Mouse (Mus musculus) forebrain, embryonic 13.5 days (tissue): Measurements from ENCODE around the gene Etv3. TPM values are rescaled to one million over a fixed set of nuclear protein-coding genes. Genes with fewer than 3 reads are reported as not detected.

Source experiments
- ATAC-seq: fragments of 200-750 bp; cut with Nextera tagmentation; 2 replicates; pipeline ENCODE4 v1.8.0; 2017
- H3K27ac ChIP-seq: fragments of 300-500 bp; sonication (generic); 2 replicates; pipeline ENCODE4 v1.5.1; 2015; ENCODE audit warnings: inconsistent platforms, mild to moderate bottlenecking, moderate library complexity
- H3K27me3 ChIP-seq: fragments of 300-500 bp; sonication (generic); 2 replicates; pipeline ENCODE4 v1.6.1; 2015; ENCODE audit warnings: mild to moderate bottlenecking, inconsistent platforms
- H3K36me3 ChIP-seq: fragments of 300-500 bp; sonication (generic); 2 replicates; pipeline ENCODE4 v1.6.1; 2015; ENCODE audit warnings: mild to moderate bottlenecking, inconsistent platforms; ENCODE audit not compliant: poor library complexity, severe bottlenecking
- H3K4me1 ChIP-seq: fragments of 300-500 bp; sonication (generic); 2 replicates; pipeline ENCODE4 v1.6.1; 2015; ENCODE audit warnings: inconsistent platforms
- H3K4me2 ChIP-seq: fragments of 300-500 bp; sonication (generic); 2 replicates; pipeline ENCODE4 v1.6.1; 2015; ENCODE audit warnings: inconsistent platforms, mild to moderate bottlenecking, moderate library complexity
- H3K4me3 ChIP-seq: fragments of 300-500 bp; sonication (generic); 2 replicates; pipeline ENCODE4 v1.5.1; 2015; ENCODE audit warnings: mild to moderate bottlenecking, inconsistent platforms
- H3K9ac ChIP-seq: fragments of 300-500 bp; sonication (generic); 2 replicates; pipeline ENCODE4 v1.6.1; 2015; ENCODE audit warnings: mild to moderate bottlenecking, inconsistent platforms
- H3K9me3 ChIP-seq: fragments of 300-500 bp; sonication (generic); replicated peaks from 2 replicates; pipeline ENCODE4 v1.6.1; 2016; ENCODE audit warnings: inconsistent platforms
- WGBS: fragments of 180-500 bp; shearing (Covaris S2); methylation state at CpG from one replicate; pipeline ENCODE4 v1.1.7; 2015; 5-methylcytosine and 5-hydroxymethylcytosine counted together
- polyA plus RNA-seq: library from polyadenylated mRNA; unstranded; fragments of >200 nt; fragmentation: Nextera tagmentation; extraction: Ambion mirVana; gene quantifications from 2 replicates; pipeline ENCODE4 v1.2.1, GENCODE M21; 2015

The Etv3 gene
- polyA plus RNA-seq, 1 experiment from 2014 or later: 10.6 TPM

DNA sequence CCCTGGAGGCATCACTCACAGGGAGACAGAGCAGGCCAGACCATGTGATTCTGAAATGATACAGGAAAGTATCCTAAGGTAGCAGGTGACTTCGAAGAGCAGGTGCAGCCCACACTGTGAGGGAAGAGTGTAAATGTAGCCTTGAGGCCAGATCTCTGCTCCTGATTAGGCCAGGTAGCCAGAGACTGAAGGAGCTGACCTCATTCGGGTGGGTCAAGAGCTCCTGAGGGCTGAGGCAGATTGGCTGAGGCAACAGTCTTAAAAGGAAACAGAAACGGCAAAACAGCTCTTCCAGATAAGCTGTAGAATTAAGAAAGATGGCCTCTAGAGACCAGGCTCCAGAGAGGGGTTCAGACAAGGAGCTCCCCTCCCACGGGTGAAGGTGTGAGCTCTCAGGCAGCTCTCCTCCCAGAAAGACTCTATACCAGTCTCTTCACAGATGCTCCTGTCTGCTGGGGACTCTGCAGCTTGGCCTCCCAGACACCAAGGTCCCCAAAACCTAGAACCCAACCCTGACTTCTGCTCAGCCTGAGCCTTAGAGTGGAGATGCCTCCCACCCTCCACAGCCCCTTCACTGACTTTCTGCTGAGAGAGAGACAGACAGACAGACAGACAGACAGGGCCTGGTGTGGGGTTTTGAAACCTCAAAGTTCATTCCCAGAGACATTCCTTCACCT lies 20.3 kb upstream of the Etv3 start:
- 67% methylated on average over 4 of the region's 4 CpGs for WGBS
- Histone ChIP-seq H3K4me3 (no peak overlapping the region), H3K36me3 (no peaks in the 10 kb centered on the region), H3K27ac (no peak overlapping the region), H3K9ac (no peak overlapping the region), H3K9me3 (no peaks in the 10 kb centered on the region), H3K4me1 (peaks cover 3% of the 10 kb centered on the region; the same call in 1 of the 2 replicates), H3K27me3 (no peaks in the 10 kb centered on the region), H3K4me2 (no peak overlapping the region)
- peak; percentile 27; the same call in 1 of the 2 replicates for ATAC-seq

DNA sequence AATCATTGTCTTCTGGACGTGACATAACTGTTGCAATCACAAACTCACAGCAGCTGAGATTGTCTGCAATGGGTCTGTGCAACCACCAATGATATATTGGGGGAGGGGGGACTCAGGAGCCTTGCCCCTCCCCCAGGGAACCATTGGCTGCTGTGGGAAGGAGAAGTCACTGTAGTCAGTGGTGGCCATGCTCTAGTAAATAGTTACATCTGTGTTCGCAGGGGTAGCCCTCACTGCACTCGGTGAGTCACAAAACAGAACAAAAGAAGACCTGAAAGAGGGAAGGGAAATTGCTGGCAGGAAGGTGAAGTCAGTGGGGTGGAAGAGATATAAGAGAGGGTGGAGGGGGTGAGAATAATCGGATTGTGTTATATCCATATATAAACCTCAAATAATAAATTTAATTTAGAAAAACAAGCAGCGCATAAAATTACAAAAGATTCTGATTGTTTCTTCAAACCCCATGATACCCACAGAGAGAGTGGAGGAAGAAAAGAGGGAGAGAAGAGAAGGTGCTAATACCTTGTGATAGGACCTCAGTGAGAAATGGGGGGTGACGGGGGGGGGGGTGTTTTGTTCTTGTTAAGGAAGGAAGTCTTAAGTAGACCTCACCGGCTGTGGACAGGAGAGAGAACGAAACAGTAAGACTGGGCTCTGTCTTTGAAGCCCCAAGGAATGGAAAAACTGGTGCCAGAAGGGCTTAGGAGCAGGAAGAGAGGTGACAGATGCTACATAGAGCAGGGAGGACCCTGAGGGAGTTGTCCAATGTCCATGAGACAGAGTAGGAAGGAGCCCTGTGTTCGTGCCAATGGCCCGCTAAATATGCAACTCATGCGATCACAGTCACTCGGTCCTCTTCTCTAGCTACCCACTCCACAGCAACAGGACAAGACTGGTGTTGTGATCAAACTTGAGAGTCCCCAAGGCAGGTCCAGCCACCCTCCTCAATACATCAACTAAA lies 18.5 kb upstream of the Etv3 start:
- no peak overlapping the region for H3K27ac ChIP-seq
- H3K4me2 ChIP-seq: no peak overlapping the region
- no peaks in the 10 kb centered on the region for H3K36me3 ChIP-seq
- WGBS: 69% methylated on average over 12 of the region's 12 CpGs
- no peaks in the 10 kb centered on the region for H3K27me3 ChIP-seq
- H3K9me3 ChIP-seq: no peaks in the 10 kb centered on the region
- no peak overlapping the region for H3K4me3 ChIP-seq
- H3K9ac ChIP-seq: no peak overlapping the region
- no peak for ATAC-seq
- H3K4me1 ChIP-seq: peaks cover 3% of the 10 kb centered on the region; the same call in 1 of the 2 replicates

DNA sequence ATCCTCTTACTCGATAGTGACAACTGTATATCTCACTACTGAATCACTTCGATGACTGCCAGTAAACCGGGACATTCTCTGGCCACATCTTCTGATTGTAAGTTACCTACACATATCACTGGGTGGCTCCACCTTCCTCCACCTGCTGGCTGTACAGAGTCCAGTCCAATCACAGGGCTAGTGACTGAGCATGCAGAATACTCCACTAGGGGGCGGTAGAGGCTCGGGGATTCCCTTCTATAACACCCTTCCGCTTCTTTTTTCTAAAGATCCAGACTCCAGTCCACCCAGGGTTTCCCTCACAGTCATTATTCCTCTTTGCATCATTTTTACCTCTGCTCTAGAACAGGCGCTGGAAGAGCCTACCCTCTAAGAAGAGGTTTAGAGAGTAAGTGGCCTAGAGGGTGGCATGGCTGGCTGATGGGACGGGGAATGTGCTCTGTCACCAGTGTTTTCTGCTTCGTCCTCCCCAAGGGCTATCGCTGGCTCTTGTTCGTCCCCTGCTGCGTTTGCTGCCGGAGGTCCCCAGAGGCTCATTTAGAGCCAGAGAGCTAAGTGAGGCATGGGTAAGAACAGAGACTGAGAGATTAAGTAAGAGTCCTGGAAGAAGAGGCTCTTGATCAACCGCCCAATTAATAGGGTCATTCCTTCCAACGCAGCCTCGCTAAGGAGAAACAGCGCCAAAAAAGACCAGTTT lies 16.9 kb upstream of the Etv3 start:
- ATAC-seq: peak; percentile 83
- Histone ChIP-seq H3K4me1 (peaks cover 3% of the 10 kb centered on the region; the same call in 1 of the 2 replicates), H3K9ac (0 out of 2 replicates have a peak overlapping the region, but pooled peaks have one; percentile 41), H3K27ac (no peak overlapping the region), H3K4me2 (peak overlapping the region; percentile 54), H3K9me3 (no peaks in the 10 kb centered on the region), H3K27me3 (no peaks in the 10 kb centered on the region), H3K4me3 (peak overlapping the region; percentile 24), H3K36me3 (no peaks in the 10 kb centered on the region)
- WGBS: 19% methylated on average over 17 of the region's 17 CpGs

DNA sequence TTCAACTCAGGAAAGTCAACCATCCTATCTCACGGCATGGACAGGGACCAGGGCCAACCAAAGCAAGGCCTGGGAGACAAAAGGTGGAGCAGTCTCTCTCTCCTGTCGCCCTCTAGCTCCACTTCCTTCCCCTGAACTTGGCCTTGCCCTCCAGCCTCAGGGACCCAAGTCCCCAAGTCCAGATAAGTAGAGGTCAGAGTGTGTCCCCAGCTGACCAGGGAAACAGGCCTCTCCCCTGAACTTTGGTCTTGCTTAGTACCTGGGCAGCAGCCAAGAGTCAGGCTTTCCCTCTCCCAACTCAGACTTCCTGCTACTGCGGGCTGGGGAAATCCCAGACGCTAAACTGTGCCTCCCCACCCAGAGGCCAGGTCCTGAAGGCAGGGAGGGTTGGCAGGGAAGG lies 16.1 kb upstream of the Etv3 start:
- no peak overlapping the region for H3K9ac ChIP-seq
- WGBS: 64% methylated on average over 4 of the region's 4 CpGs

DNA sequence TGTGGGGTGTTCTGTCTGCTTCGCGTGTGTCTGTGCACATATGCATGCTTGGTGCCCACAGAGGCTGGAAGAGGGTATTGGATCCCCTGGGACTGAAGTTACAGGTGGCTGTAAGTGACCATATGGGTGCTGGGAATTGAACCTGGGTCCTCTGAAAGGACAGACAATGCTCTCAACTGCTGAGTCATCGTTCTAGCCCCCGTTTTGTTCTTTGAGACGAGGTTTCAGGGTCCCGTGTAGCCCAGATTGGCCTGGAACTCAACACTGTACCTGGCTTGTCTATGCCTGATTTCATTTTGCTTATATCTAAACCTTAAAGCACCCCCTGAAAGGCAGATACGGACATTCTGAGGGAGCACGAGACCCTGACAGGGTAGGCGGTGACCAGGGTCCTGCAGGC lies 14.4 kb upstream of the Etv3 start:
- Histone ChIP-seq H3K27me3 (no peaks in the 10 kb centered on the region), H3K9ac (no peak overlapping the region), H3K27ac (no peak overlapping the region), H3K4me3 (no peak overlapping the region), H3K9me3 (no peaks in the 10 kb centered on the region), H3K36me3 (no peaks in the 10 kb centered on the region), H3K4me1 (no peaks in the 10 kb centered on the region; the same call in 1 of the 2 replicates), H3K4me2 (no peak overlapping the region)
- 86% methylated on average over 9 of the region's 9 CpGs for WGBS
- ATAC-seq: no peak

More for the DNA sequence above, 16.1 kb upstream of the Etv3 start:
- H3K27ac ChIP-seq: no peak overlapping the region
- no peak for ATAC-seq
- H3K27me3 ChIP-seq: no peaks in the 10 kb centered on the region
- H3K4me2 ChIP-seq: no peak overlapping the region
- H3K4me1 ChIP-seq: peaks cover 3% of the 10 kb centered on the region; the same call in 1 of the 2 replicates
- H3K9me3 ChIP-seq: no peaks in the 10 kb centered on the region
- H3K4me3 ChIP-seq: no peak overlapping the region
- no peaks in the 10 kb centered on the region for H3K36me3 ChIP-seq

DNA sequence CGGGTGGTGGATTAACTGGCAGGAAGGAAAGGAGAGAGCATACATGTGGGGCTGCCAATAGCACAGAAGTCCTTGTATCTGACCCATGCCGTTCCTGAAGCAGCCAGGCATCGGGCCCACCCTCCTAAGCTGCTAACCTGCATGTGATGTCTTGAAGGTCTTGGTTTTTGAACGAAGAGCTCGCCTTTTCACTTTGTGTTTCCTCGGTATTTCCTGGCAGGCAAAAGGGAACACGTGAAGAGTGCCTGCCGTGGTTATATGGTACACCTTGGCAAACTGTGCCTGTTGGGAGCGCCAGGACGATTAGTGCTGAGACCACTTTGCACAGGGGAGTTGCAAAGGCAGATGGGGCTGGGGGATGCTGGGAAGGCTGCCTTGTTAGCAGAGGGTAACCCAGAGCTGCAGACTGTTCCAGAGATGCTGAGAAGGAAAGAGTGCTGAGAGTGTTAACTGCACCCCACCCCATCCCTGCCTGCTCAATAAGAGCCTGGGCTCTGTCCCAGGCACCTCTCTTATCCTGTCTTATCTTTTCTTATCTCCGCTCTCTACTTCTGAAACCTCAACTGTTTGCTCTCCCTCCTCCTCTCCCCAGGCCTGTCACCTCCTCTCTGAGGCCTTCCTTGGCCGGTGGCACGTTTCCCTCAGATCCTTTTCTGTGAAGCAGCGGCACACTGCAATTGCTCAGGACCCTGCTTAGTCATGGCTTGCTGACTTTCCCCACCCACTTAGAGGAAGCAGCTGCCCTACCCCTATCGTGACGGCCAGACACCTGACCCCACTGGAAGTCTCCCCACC lies 13.0 kb upstream of the Etv3 start:
- Histone ChIP-seq H3K9me3 (no peaks in the 10 kb centered on the region), H3K36me3 (no peaks in the 10 kb centered on the region), H3K4me3 (no peak overlapping the region), H3K27me3 (no peaks in the 10 kb centered on the region), H3K9ac (no peak overlapping the region), H3K4me1 (no peaks in the 10 kb centered on the region; the same call in 1 of the 2 replicates), H3K27ac (no peak overlapping the region), H3K4me2 (no peak overlapping the region)
- WGBS: 51% methylated on average over 16 of the region's 16 CpGs
- ATAC-seq: no peak

DNA sequence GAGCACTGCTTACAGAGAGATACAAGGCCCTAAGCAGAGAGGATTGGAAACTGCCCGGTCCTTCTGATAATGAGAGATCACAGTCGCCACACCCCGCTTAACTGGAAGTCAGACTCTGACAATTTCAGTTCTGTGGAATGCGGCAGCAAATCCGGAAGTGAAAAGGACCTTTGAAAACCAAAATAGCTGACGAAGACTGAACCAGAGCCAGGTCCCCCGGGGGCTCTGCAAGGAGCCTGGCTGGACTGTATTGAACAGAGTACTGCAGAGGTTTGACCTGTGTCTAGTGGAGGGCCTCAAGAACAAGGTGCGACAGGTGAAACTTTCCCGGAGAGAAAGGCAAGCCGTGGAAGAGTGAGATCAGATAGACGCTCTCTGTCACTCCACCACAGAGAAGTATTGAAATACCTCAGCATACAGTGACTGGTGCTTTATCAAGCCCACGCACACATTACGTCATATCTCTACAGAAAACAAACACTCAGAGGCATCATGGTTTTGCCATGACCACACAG lies 9.6 kb upstream of the Etv3 start:
- Histone ChIP-seq H3K36me3 (no peaks in the 10 kb centered on the region), H3K4me3 (no peak overlapping the region), H3K27ac (no peak overlapping the region), H3K9me3 (no peaks in the 10 kb centered on the region), H3K27me3 (no peaks in the 10 kb centered on the region), H3K4me2 (no peak overlapping the region), H3K9ac (no peak overlapping the region), H3K4me1 (no peaks in the 10 kb centered on the region)
- WGBS: 62% methylated on average over 13 of the region's 13 CpGs
- no peak for ATAC-seq

DNA sequence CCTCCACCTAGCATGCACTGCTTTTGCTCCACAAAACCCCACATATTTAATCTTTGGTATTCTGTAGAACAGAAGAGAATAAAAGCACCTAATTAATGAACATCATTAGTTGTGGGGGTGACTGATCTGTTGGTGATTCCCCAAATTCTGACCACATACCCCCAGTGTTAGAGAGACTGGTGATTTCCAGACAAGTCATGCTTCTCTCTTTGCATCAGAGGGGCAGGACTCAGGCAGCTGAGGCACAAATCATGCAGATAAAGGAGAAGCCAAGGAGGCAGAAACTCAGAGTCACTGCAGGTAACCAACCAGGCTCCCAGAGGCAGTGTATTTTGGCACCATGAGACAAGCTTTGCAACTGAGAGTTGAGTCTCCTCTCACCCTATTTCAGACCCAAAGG lies 6.8 kb upstream of the Etv3 start:
- Histone ChIP-seq H3K4me1 (no peaks in the 10 kb centered on the region), H3K36me3 (no peaks in the 10 kb centered on the region), H3K9ac (no peak overlapping the region), H3K9me3 (no peaks in the 10 kb centered on the region), H3K27ac (no peak overlapping the region), H3K4me2 (no peak overlapping the region), H3K4me3 (no peak overlapping the region), H3K27me3 (no peaks in the 10 kb centered on the region)
- no peak for ATAC-seq

DNA sequence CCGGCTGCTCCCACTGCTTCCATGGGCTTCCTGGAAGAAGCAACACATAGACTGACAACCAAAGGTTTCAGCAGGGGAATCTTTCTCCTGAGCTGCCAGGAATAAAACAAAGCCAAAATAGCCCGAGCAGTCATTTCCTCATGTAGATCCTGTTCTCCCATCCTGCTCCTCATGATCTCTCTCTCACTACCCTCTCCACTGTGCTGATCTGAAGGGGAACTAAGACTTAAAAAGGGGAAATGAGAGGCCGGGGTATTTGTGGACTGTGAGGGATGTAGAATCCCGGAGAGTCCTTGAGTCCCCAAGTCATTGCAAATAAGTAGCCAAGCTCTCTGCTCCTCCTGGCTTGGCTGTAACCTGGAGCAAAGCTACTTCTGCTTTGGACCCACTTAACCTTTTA lies 4.1 kb upstream of the Etv3 start:
- H3K27me3 ChIP-seq: no peaks in the 10 kb centered on the region
- no peak overlapping the region for H3K4me2 ChIP-seq
- no peak overlapping the region for H3K9ac ChIP-seq
- no peak for ATAC-seq
- H3K4me1 ChIP-seq: peaks cover 8% of the 10 kb centered on the region
- H3K36me3 ChIP-seq: no peaks in the 10 kb centered on the region
- H3K4me3 ChIP-seq: no peak overlapping the region
- H3K27ac ChIP-seq: no peak overlapping the region
- no peaks in the 10 kb centered on the region for H3K9me3 ChIP-seq
- 90% methylated on average over 4 of the region's 4 CpGs for WGBS

DNA sequence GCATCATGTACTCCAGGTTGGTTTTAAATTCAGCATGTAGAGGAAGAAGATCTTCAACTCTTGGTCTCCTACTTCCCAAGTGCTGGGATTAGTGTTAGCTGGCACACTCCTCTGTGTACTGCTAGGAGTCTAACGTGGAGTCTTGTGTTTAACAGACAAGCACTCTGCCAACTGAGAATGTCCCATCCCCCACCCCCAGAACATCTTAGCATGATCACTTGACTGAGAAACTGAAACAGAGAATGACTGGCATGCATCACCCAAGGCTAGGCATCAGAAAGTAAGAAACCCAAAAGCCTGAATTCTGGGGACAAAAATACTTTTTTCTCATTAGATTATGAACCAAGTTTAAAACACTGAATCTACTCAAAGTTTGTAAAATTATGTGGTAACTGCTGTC lies 3.4 kb upstream of the Etv3 start:
- Histone ChIP-seq H3K4me1 (peaks cover 15% of the 10 kb centered on the region), H3K27ac (no peak overlapping the region), H3K9me3 (no peaks in the 10 kb centered on the region), H3K4me2 (no peak overlapping the region), H3K9ac (no peak overlapping the region), H3K36me3 (no peaks in the 10 kb centered on the region), H3K4me3 (no peak overlapping the region), H3K27me3 (no peaks in the 10 kb centered on the region)
- 54% methylated on average over 1 of the region's 1 CpGs for WGBS
- no peak for ATAC-seq

DNA sequence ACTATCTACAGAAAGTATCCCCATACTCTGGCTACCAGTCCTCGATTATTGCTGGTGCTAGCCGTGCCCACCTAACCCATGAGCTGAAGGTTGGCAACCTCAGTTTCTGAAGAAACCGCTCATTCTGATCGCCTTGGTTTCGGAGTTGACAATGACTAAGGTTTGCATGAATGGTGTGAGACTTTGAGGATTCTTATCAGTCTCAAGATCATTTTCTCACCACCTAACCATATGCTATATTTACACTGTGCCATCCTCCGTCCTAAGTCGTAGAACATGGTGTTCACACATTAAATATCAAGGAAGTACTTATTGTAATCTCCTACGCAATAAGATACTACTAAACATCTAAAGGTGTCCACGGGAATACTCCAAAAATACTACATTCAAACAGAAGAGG lies 1.5 kb upstream of the Etv3 start:
- no peaks in the 10 kb centered on the region for H3K9me3 ChIP-seq
- 92% methylated on average over 9 of the region's 9 CpGs for WGBS
- no peak overlapping the region for H3K27ac ChIP-seq
- no peak overlapping the region for H3K9ac ChIP-seq
- H3K36me3 ChIP-seq: peaks cover 12% of the 10 kb centered on the region
- no peak overlapping the region for H3K4me2 ChIP-seq
- H3K4me1 ChIP-seq: peaks cover 17% of the 10 kb centered on the region
- ATAC-seq: no peak
- no peaks in the 10 kb centered on the region for H3K27me3 ChIP-seq
- no peak overlapping the region for H3K4me3 ChIP-seq
